Mouse (Mus musculus) frontal cortex, postnatal 36 days (tissue): ENCODE measurements around the gene Cdc42ep3.

Experiments used
- DNase-seq, 2 experiments: peaks; one replicate each; pipeline ENCODE4 v3.0.0; 2022; ENCODE audit warnings: low spot score in 2 of 2

Cdc42ep3 gene

DNA sequence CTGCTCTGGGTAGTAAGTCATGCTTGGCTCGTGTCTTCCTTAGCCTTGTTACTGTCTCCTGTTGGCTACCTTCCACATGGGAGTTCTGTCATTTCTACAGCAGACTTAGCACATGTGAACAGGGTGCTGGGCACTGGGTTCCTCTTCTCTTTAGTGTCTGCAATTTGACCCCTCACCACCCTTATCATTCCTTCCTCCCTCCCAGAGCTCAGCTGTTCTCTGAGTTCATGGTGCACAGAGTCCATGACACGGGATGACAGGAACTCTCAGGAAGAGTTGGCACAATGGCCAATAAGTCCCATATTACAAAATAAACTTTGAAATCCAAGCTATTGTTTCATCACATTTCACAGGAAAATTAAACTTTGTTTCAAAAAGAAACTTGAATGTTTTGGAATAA, 64.2 kb downstream of the Cdc42ep3 start:
- no peak for DNase-seq

- peak in 1 of 2 experiments; percentile 45 for DNase-seq
These were observed 67.6 kb downstream of the Cdc42ep3 start for GRCm38 (mm10) chr17:79287302-79287701.

DNA sequence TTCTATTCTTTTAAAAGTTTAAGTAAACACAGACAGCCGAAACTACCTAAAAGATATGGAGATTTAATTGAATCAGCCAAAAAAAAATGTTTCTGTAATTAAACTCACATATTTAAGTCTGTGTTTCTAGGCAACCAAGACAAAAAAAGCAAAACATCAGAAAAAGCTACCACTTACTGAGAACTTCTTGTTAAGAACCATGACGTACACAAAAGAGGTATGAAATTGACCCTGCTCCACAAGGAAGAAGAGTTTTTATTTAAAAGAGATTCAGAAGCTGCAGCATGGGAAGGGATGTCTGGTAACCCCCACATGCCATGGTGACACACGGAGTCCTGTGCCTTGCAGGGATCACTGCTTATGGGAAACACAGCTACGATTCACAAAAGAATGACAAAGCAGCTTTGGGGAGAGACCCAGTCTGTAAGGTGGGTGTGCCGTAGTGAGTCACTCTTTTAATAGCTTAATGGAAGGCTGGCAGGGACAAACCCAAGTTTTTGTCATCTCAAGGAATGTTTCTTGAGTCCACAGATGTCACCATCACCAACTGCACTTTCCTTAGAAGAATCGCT, 69.8 kb downstream of the Cdc42ep3 start:
- DNase-seq: peak; percentile 21 to 38
